Mouse (Mus musculus) ES-E14 (cell line): Measurements from ENCODE around the gene Gpatch8. TPM values are rescaled to one million over a fixed set of nuclear protein-coding genes. Genes with fewer than 3 reads are reported as not detected.
"Not testable (repeated sequence)": the region's sequence is repeated elsewhere in the genome, so short reads cannot be mapped to it uniquely, and the experiment has no call there.

Experiments used
- DNase-seq: peaks from one replicate; pipeline ENCODE4 v3.0.0-alpha.2; 2013; ENCODE audit warnings: low read depth, low spot score
- H3K27ac ChIP-seq: 2 replicates; pipeline ENCODE4 v1.5.1; 2012; ENCODE audit warnings: low read depth, mild to moderate bottlenecking, low read length, moderate library complexity, mixed read lengths; ENCODE audit not compliant: poor library complexity, insufficient read depth, severe bottlenecking
- H3K36me3 ChIP-seq: 2 replicates; pipeline ENCODE4 v1.6.1; 2012; ENCODE audit warnings: mild to moderate bottlenecking, low read length, moderate library complexity, mixed read lengths; ENCODE audit not compliant: control insufficient read depth, poor library complexity, insufficient read depth, severe bottlenecking
- H3K4me1 ChIP-seq, 2 experiments: fragments of 150-350 bp in 1 of 2; sonication (generic) in 1 of 2; 2 replicates each; pipeline ENCODE4 v1.6.1; 2012; ENCODE audit warnings: low read length in 2 of 2, mild to moderate bottlenecking in 1 of 2, mixed read lengths in 1 of 2; ENCODE audit not compliant: control insufficient read depth in 2 of 2, insufficient read depth in 2 of 2, poor library complexity in 1 of 2
- H3K4me3 ChIP-seq, 2 experiments: fragments of 150-350 bp in 1 of 2; sonication (generic) in 1 of 2; 2 replicates each; pipeline ENCODE4 v1.5.1; 2012; ENCODE audit warnings: low read length in 2 of 2, low read depth in 1 of 2, mild to moderate bottlenecking in 1 of 2, mixed read lengths in 1 of 2; ENCODE audit not compliant: insufficient read depth in 1 of 2, poor library complexity in 1 of 2, severe bottlenecking in 1 of 2
- H3K9ac ChIP-seq: 2 replicates; pipeline ENCODE4 v1.6.1; 2012; ENCODE audit warnings: low read depth, mild to moderate bottlenecking, low read length, mixed read lengths; ENCODE audit not compliant: poor library complexity, insufficient read depth, severe bottlenecking
- H3K9me3 ChIP-seq: fragments of 150-350 bp; sonication (generic); 2 replicates; pipeline ENCODE4 v1.6.1; 2012; ENCODE audit warnings: low read depth, mild to moderate bottlenecking, low read length; ENCODE audit not compliant: control insufficient read depth, insufficient read depth
- CHD2 ChIP-seq: IDR thresholded peaks from 2 replicates; pipeline ENCODE4 v1.6.1; 2014; ENCODE audit warnings: mild to moderate bottlenecking, low read depth, low read length, inconsistent platforms
- HCFC1 ChIP-seq: IDR thresholded peaks from 2 replicates; pipeline ENCODE4 v1.6.1; 2012; ENCODE audit warnings: low read length, inconsistent platforms, borderline replicate concordance; ENCODE audit not compliant: insufficient read depth
- MAFK ChIP-seq: IDR thresholded peaks from 2 replicates; pipeline ENCODE4 v1.6.1; 2014; ENCODE audit warnings: mild to moderate bottlenecking, low read depth, low read length, inconsistent platforms; ENCODE audit not compliant: insufficient read depth
- ZC3H11A ChIP-seq: IDR thresholded peaks from 2 replicates; pipeline ENCODE4 v1.6.1; 2012; ENCODE audit warnings: low read depth, mild to moderate bottlenecking, inconsistent platforms, low read length, borderline replicate concordance
- ZNF384 ChIP-seq: IDR thresholded peaks from 2 replicates; pipeline ENCODE4 v1.6.1; 2012; ENCODE audit warnings: low read depth, low read length, inconsistent platforms
- in situ Hi-C, 2 experiments: fragments of 600-800 bp; cut with MboI; formaldehyde crosslinking; loops; one replicate each; pipeline ENCODE4 v1.15.1; 2025; ENCODE audit warnings: low sequenced_read_pairs in 2 of 2, inconsistent platforms in 1 of 2; ENCODE audit not compliant: unreplicated experiment in 2 of 2
- total RNA-seq: library from RNA; depleted of rRNA; stranded (reverse); fragments of 300-350 nt; gene quantifications from 2 replicates; pipeline ENCODE4 v1.2.3, GENCODE M21; 2012

Gene Gpatch8
- total RNA-seq, 1 experiment, result 22.9 TPM

- Histone ChIP-seq H3K9me3 (no peaks in the 10 kb centered on the region), H3K4me3 (no peak overlapping the region), H3K36me3 (no peaks in the 10 kb centered on the region), H3K9ac (no peak overlapping the region), H3K27ac (no peak overlapping the region), H3K4me1 (peaks cover 0 to 5% of the 10 kb centered on the region in 2 experiments; a peak in 2 of 4 replicates)
- 0 out of 2 replicates have a peak, but pooled peaks have one; percentile 27 for TF ChIP-seq ZNF384
- TF ChIP-seq ZC3H11A, result no peak
- in situ Hi-C loops, result loop anchor here in 1 of 2 experiments (5.0 kb wide), 1 partner anchor 85 kb away; no protein-coding TSS in a partner anchor
- DNase-seq, result no peak
Observed at GRCm38 (mm10) chr11:102567157-102567556, 11.0 kb upstream of the Gpatch8 start.

- Histone ChIP-seq H3K36me3 (no peaks in the 10 kb centered on the region), H3K4me3 (no peak overlapping the region), H3K9ac (no peak overlapping the region), H3K9me3 (no peaks in the 10 kb centered on the region), H3K27ac (no peak overlapping the region), H3K4me1 (peaks cover 0 to 5% of the 10 kb centered on the region in 2 experiments; a peak in 3 of 4 replicates)
- no peak for DNase-seq
- in situ Hi-C loops, result loop anchor here in 1 of 2 experiments (5.0 kb wide), 1 partner anchor 86 kb away; no protein-coding TSS in a partner anchor
- TF ChIP-seq MAFK (no peak), ZC3H11A (no peak), CHD2 (no peak), ZNF384 (no peak), HCFC1 (no peak)
Observed at GRCm38 (mm10) chr11:102566290-102566689, 10.1 kb upstream of the Gpatch8 start.

- in situ Hi-C loops, result loop anchor here in 1 of 2 experiments (5.0 kb wide), 1 partner anchor 87 kb away; no protein-coding TSS in a partner anchor
- H3K4me1 ChIP-seq, result peaks cover 0 to 5% of the 10 kb centered on the region in 2 experiments; a peak in 3 of 4 replicates
- no peak overlapping the region for H3K9ac ChIP-seq
- H3K4me3 ChIP-seq, result no peak overlapping the region
- H3K9me3 ChIP-seq, result no peaks in the 10 kb centered on the region
- no peaks in the 10 kb centered on the region for H3K36me3 ChIP-seq
- no peak overlapping the region for H3K27ac ChIP-seq
- TF ChIP-seq CHD2 (no peak), ZC3H11A (no peak), HCFC1 (no peak), MAFK (no peak)
- DNase-seq, result no peak
Observed at GRCm38 (mm10) chr11:102565741-102566140, 9.5 kb upstream of the Gpatch8 start.

- in situ Hi-C loops, result loop anchor here in 1 of 2 experiments (5.0 kb wide), 1 partner anchor 87 kb away; no protein-coding TSS in a partner anchor
- H3K27ac ChIP-seq, H3K36me3 ChIP-seq: not testable (repeated sequence)
Observed at GRCm38 (mm10) chr11:102564952-102565671, 8.9 kb upstream of the Gpatch8 start.

GRCm38 (mm10) chr11:102558704-102559103, 2.5 kb upstream of the Gpatch8 start:
- Histone ChIP-seq H3K4me1 (peaks cover 0 to 9% of the 10 kb centered on the region in 2 experiments; a peak in 3 of 4 replicates), H3K9me3 (no peaks in the 10 kb centered on the region), H3K36me3 (no peaks in the 10 kb centered on the region), H3K27ac (no peak overlapping the region), H3K9ac (no peak overlapping the region), H3K4me3 (no peak overlapping the region)
- in situ Hi-C loops, result no loop called here
- no peak for TF ChIP-seq MAFK
- TF ChIP-seq HCFC1, result no peak
- no peak for TF ChIP-seq CHD2
- TF ChIP-seq ZC3H11A, result no peak
- no peak for TF ChIP-seq ZNF384
- no peak for DNase-seq

More at GRCm38 (mm10) chr11:102564952-102565671, 8.9 kb upstream of the Gpatch8 start:
- H3K9me3 ChIP-seq, H3K4me1 ChIP-seq, H3K4me3 ChIP-seq, H3K9ac ChIP-seq, DNase-seq: not testable (repeated sequence)
